Mouse (Mus musculus): ENCODE measurements around the gene Tppp3. TPM values are rescaled to one million over a fixed set of nuclear protein-coding genes. Genes with fewer than 3 reads are reported as not detected.

Tppp3 gene
- total RNA-seq, 1 experiment from 2014 or later = 42.6 TPM

DNA sequence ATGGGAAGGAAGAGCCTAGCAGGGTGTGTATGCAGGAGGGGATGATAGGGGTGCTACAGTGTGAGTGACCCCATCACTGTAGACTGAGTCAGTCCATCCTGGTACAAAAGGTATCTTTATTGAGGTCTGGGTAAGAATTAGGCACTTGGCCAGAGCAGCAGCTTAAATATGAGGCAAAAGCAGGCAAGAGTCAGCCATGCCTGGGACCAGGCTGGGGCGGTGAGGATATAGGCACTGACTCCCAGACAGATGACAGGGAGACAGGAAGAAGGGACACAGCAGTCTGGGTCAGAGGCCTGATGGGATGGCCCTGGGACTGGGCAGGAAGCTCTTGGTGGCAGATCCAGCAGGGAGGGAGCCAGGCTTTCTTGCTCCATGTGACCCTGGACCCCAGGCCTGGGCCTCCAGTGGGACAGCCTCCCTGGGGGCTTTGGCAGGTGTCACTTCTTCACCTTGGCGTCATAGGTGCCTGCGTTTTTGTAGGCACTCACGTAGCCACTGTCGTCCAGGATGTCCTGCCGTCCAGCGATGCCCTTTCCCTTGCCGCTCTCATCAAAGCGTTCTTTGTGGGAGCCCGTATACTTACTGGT is 3.8 kb downstream of the Tppp3 start:
- DNase-seq = no peak

- peak; percentile 63 for DNase-seq
These were observed 4.5 kb downstream of the Tppp3 start for GRCm38 (mm10) chr8:105466700-105467291.

DNA sequence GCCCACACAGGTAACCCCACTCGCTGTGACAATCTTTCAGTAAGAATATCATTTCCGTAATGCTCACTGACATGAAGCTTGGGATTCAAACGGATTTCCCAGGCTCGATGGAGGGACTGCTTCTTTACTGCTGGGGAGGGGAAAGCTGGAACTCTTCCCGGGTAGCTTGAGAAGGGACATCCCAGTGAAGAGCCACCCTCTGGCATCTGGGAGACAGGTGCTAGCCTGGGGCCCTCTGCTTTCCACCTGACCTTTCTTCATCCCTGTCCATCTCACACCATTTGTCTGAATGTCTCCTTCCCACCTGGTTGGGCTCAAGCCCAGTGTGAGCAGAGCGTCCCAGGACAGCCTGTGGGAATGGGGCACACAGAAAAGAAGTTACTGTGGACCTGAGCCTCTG is 5.1 kb downstream of the Tppp3 start:
- DNase-seq = no peak

DNA sequence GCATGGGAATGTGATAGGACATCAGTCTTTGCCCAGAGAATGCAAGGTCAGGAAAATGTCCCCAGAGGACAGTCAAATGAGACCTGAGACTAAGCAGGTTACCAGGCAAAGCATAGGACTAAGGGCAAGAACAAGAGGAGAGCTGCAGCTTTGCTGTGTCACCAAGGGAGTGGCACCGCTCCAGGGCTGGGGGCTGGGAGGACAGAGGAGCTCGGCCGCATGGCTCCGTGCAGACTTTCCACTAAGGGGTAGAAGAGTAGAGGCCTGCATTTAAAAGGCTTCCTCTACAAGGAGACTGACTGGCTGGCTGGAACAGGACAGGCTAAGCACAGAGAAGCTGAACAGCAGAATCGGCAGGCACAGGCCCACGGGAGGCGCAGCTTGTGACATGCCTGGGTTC is 6.7 kb downstream of the Tppp3 start:
- peak; percentile 33 for DNase-seq

DNA sequence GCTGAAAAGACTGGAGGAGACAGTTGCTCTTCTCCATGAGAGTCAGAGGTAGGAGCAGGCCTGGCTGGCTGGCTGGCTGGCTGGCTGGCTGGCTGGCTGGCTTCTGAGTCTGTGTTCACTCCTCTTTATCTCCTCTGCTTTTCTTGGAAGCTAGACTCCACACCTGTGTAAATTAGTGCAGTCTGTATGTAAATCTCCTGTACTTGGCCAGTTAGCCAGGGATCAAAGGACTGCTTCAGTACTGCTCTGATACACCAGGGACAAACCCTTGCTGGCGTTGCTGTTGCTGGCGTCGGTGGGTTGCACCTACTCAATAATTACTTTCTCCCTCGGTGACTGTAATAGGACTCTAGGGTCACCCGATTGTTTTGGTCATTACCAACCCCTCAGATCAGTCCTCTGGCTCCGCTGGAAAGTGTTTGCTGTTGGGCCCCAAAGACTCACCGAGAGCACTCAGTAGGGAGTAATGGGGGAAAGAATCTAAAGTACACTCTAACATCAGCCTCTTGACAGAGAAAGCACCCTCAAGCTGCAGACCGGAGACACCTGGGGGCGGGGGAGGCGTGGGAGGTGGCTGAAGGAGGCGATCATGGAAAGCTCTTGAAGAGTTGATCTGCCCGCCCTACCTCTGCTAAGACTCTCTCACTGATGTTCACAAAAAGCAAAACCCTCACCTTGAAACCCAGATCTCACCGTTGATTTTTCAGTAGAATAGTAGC is 10.1 kb downstream of the Tppp3 start:
- no peak for DNase-seq

- no peak for DNase-seq
These were observed 16.1 kb downstream of the Tppp3 start for GRCm38 (mm10) chr8:105455218-105455617.

DNA sequence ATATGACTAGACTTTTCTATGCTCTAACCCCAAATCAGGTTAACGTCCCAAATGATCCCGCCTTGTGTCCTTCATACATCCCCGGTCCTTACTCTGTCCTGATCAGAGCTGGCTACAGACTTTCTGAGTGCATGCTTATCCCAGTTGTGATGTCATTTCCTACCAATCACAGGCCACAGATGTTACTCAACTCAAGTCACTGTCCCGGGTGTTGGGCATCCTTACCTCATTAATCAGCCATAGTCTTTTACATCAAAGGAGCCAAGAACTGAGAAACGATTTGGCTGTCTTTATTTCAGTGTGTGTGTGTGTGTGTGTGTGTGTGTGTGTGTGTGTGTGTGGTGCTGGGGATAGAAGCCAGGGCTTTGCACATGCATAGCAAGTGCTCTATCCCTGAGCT is 17.2 kb downstream of the Tppp3 start:
- peak; percentile 42 for DNase-seq

- no peak for DNase-seq
These were observed 18.0 kb downstream of the Tppp3 start for GRCm38 (mm10) chr8:105453296-105453695.

- DNase-seq = peak; percentile 51
These were observed 19.3 kb downstream of the Tppp3 start for GRCm38 (mm10) chr8:105451903-105452603.

DNA sequence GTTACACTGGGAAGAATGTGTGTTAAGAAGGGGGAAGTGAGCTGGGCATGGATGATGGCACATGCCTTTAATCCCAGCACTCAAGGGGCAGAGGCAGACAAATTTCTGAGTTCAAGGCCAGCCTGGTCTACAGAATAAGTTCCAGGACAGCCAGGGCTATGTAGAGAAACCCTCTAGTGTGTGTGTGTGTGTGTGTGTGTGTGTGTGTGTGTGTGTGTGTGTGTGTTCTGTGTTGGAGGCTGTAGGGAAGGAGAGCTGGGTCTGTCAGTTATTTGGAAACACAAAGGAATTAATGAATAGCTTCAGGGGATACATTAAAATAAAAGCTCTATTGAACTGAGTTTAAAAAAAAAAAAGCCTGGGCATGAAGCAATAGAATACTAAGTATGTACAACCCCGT is 20.3 kb downstream of the Tppp3 start:
- DNase-seq = no peak

GRCm38 (mm10) chr8:105448596-105448995 is 22.7 kb downstream of the Tppp3 start:
- no peak for DNase-seq

DNA sequence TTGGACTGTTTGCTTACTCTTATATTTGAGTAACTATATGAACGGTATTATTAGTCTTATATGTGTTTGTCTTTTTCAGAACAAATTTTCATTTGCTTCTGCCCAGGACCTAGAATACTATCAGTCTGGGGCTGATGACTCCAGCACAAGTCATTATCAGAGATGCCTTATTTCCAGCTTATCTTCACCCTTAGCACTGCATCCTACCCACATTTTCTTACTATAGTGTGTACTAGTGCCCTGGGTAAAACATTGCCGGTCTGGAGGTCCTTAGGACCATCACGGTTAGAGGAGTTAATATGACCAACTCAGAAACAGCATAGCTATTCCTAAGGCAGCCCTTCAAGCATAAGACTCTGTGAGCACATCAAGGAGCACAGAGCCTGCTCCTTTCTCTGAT is 23.1 kb downstream of the Tppp3 start:
- DNase-seq = no peak

GRCm38 (mm10) chr8:105446127-105446552 is 25.2 kb downstream of the Tppp3 start:
- DNase-seq = no peak

DNA sequence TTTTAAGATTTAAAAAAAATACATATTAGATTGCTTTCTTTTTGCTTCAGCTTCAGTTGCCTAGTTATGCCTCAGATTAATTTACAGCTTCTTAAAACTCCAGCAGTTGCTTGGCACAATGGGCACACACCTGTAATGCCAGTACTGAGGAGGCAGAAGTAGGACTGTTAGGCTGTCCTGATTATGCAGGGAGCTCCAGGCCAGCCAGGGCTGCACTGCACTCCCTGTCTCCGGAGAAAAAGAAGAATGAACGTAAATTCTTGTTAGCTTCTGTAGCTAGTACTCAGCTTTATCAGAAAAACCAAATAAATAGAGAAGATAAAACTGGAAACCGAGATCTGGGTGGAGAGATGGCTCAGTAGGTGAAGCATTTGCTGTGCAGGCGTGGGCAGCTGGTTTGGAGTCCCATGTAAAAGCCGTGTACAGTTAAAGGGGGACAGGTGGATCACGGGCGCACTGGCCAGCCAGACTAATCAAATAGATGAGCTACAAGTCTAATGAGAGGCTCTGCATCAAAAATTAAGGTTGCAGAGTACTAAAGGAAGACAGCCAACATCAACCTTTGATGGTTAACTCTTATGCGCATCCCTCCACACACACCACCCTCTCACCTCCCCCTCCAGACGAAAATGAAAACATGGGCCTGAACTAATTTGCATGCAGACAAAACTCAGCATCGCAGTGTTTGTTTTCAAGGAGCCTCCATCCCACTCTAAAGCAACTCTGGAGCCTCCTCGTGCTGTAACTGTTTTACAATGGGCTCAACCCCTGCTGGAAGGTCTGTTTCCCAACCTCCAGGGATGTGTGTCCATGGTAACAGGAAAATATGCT is 25.8 kb downstream of the Tppp3 start:
- DNase-seq = no peak

GRCm38 (mm10) chr8:105442661-105443060 is 28.7 kb downstream of the Tppp3 start:
- no peak for DNase-seq

DNA sequence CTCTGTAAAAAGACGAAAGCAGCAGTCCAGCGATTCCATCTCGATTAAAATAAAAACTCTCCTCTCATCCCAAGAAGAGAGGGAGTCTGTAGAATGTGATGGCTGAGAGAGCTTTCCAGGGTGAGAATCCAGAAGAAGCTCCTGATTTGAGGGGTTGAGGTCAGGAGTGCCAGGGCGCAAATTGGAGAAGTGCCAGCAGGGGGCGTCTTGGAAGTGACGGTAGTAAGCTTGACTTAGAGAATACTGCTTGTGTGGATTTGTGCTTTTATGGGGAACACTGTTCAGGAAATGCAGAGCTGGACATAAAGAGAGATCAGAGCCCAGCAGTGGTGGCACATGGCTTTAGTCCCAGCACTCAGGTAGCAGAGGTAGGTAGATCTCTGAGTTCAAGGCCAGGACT is 29.9 kb downstream of the Tppp3 start:
- DNase-seq = peak; percentile 69

- DNase-seq = peak; percentile 58
These were observed 32.5 kb downstream of the Tppp3 start for GRCm38 (mm10) chr8:105438865-105439264.

DNA sequence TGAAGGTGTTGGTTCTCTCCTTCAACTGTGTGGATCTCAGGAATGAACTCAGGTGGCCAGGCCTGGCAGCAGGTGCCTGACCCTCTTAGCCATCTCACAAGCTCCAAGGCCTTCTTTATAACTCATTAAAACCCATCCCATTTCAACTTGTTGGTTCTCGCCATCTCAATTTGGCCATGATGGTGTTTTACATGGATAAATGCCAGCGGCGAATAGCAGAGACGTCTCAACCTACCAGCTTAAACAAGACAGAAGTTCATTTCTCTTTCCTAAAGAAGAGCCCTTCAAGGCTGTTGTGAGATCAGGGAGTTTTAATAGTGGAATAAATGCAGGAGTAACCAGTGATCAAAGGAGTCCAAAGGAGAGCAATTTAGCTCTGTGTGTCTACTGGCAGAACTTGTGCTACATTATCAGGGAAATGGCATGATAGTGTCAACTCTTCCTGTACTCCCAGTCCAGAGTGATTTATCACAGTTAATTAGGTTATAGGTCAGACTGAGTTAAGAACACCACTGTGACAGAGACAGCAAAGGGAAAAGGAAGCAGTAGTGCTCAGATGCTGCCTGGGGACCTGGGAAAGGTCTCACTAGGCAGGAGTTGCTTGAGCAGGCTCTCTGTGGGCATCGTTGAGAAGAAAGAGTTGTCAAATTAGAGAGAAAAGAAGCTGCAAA is 34.1 kb downstream of the Tppp3 start:
- DNase-seq = no peak

DNA sequence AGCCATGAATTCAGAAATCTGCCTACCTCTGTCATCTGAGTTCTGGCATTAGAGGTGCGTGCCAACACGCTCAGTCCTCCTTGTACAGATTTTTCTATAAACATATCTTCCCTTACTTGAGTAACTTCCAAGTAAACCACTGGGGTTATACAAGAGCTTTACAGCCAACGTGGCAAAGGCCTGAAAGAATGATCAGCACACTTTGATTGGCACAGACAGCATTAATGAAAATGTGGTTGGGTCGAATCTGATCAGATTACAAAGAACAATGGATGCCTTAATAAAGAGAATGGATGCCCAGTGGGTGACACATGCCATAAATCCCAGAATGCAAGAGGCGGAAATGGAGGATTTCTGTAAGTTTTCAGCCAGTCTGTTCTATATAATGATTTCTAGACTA is 35.1 kb downstream of the Tppp3 start:
- no peak for DNase-seq

GRCm38 (mm10) chr8:105434136-105434535 is 37.2 kb downstream of the Tppp3 start:
- DNase-seq = no peak

- DNase-seq = no peak
These were observed 37.8 kb downstream of the Tppp3 start for GRCm38 (mm10) chr8:105433511-105433910.

DNA sequence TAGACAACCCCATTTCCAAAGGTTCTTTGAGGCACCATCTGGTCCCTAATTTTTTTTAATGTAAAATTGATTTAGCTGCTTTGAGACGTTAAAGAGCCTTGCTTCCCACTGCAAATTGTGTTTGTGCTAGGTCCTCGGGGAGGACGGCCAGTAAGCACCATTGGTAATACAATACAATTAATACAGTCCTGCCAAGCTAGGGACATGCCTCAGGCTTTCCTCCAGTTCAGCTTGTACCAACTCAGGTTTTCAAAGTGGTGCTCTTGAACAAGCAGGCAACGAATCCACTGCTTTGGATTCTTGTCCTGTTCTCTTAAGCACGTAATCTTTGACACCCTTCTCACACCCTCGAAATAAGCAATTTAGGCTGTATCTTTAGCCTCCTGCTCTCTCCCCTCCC is 38.3 kb downstream of the Tppp3 start:
- peak; percentile 13 for DNase-seq
